Mouse (Mus musculus) frontal cortex, adult 2 months (tissue): ENCODE results near the gene Ttll1. TPM values are rescaled to one million over a fixed set of nuclear protein-coding genes. Genes with fewer than 3 reads are reported as not detected.
"Not testable (repeated sequence)": the region's sequence is repeated elsewhere in the genome, so short reads cannot be mapped to it uniquely, and the experiment has no call there.

Experiments used
- DNase-seq, 2 experiments: peaks; one replicate each; pipeline ENCODE4 v3.0.0; 2022; ENCODE audit warnings: low spot score in 1 of 2; ENCODE audit errors: extremely low spot score in 1 of 2
- polyA plus RNA-seq: library from polyadenylated mRNA; depleted of rRNA; stranded (reverse); fragments of >200 nt; gene quantifications from 2 replicates; pipeline ENCODE4 v1.2.3, GENCODE M21; 2012

Ttll1 gene
- polyA plus RNA-seq, 1 experiment, result 52.9 TPM

GRCm38 (mm10) chr15:83463369-83464082, 47.2 kb downstream of the Ttll1 start:
- DNase-seq, result no peak

GRCm38 (mm10) chr15:83462349-83462748, 48.3 kb downstream of the Ttll1 start:
- DNase-seq, result not testable (repeated sequence)

- no peak for DNase-seq
Observed at GRCm38 (mm10) chr15:83460891-83461290, 49.8 kb downstream of the Ttll1 start.

- no peak for DNase-seq
Observed at GRCm38 (mm10) chr15:83457541-83457940, 53.2 kb downstream of the Ttll1 start.

- no peak for DNase-seq
Observed at GRCm38 (mm10) chr15:83455637-83456036, 55.1 kb downstream of the Ttll1 start.

GRCm38 (mm10) chr15:83455034-83455433, 55.7 kb downstream of the Ttll1 start:
- no peak for DNase-seq

GRCm38 (mm10) chr15:83454419-83454818, 56.3 kb downstream of the Ttll1 start:
- no peak for DNase-seq

- no peak for DNase-seq
Observed at GRCm38 (mm10) chr15:83453879-83454278, 56.8 kb downstream of the Ttll1 start.

GRCm38 (mm10) chr15:83452219-83452760, 58.4 kb downstream of the Ttll1 start:
- no peak for DNase-seq

- DNase-seq, result peak in 1 of 2 experiments; percentile 47
Observed at GRCm38 (mm10) chr15:83451621-83452210, 59.0 kb downstream of the Ttll1 start.

GRCm38 (mm10) chr15:83450007-83450406, 60.7 kb downstream of the Ttll1 start:
- no peak for DNase-seq

GRCm38 (mm10) chr15:83448646-83449045, 62.0 kb downstream of the Ttll1 start:
- DNase-seq, result no peak

GRCm38 (mm10) chr15:83447791-83448544, 62.7 kb downstream of the Ttll1 start:
- DNase-seq, result peak; percentile 68 to 85

GRCm38 (mm10) chr15:83445908-83446307, 64.8 kb downstream of the Ttll1 start:
- DNase-seq, result no peak

GRCm38 (mm10) chr15:83445383-83445782, 65.3 kb downstream of the Ttll1 start:
- no peak for DNase-seq

- DNase-seq, result no peak
Observed at GRCm38 (mm10) chr15:83444425-83444824, 66.3 kb downstream of the Ttll1 start.

GRCm38 (mm10) chr15:83442495-83443037, 68.1 kb downstream of the Ttll1 start:
- DNase-seq, result no peak

- no peak for DNase-seq
Observed at GRCm38 (mm10) chr15:83440726-83441125, 70.0 kb downstream of the Ttll1 start.

GRCm38 (mm10) chr15:83436541-83436940, 74.2 kb downstream of the Ttll1 start:
- DNase-seq, result no peak

- peak; percentile 65 to 90 for DNase-seq
Observed at GRCm38 (mm10) chr15:83435324-83436090, 75.2 kb downstream of the Ttll1 start.
